Mouse (Mus musculus) gastrocnemius, postnatal 36 days (tissue): ENCODE measurements around the gene Slfn2. TPM values are rescaled to one million over a fixed set of nuclear protein-coding genes. Genes with fewer than 3 reads are reported as not detected.
"Not testable (repeated sequence)": the region's sequence is repeated elsewhere in the genome, so short reads cannot be mapped to it uniquely, and the experiment has no call there.

Experiments used
- DNase-seq, 2 experiments: peaks; one replicate each; pipeline ENCODE4 v3.0.0; 2022
- intact Hi-C: fragments of 180-260 bp; cut with DNase I; formaldehyde crosslinking; loops from one replicate; pipeline ENCODE4 v1.15.1; 2025
- long read RNA-seq, 2 experiments: library from polyadenylated mRNA; stranded (forward); transcript quantifications; one replicate each; pipeline ENCODE4 v2.0.0; 2021
- total RNA-seq, 2 experiments: library from RNA; stranded (reverse); gene quantifications; 2 replicates each; pipeline ENCODE4 v1.2.3; 2021

Slfn2 gene
- 1 to 10 TPM in 1 of 2 experiments, under 1 TPM in 1; 0.56 to 1.1 TPM for total RNA-seq
- long read RNA-seq, experiment 1, partial matches to known transcripts = 0 of 6 reads
- long read RNA-seq, experiment 1, other reads (novel, unspliced or antisense) = 2 of 6 reads
- long read RNA-seq, experiment 2 = 0 reads

GRCm38 (mm10) chr11:83064946-83065345 lies at the start of gene Slfn2:
Gene Slfn2, plus strand, starts transcription at chr11:83065112.
- no peak for DNase-seq
- intact Hi-C loops = no loop called here

GRCm38 (mm10) chr11:83016093-83016492 lies 48.8 kb upstream of the Slfn2 start:
- intact Hi-C loops = no loop called here

GRCm38 (mm10) chr11:83019561-83020519 lies 45.1 kb upstream of the Slfn2 start:
- DNase-seq, intact Hi-C loops: not testable (repeated sequence)

More at GRCm38 (mm10) chr11:83016093-83016492, 48.8 kb upstream of the Slfn2 start:
- DNase-seq = no peak

GRCm38 (mm10) chr11:83020621-83021020 lies 44.3 kb upstream of the Slfn2 start, which contains the start of gene Slfn8:
Gene Slfn8, minus strand, starts transcription at chr11:83020810.
- peak; percentile 9 to 41 for DNase-seq
- intact Hi-C loops = no loop called here

GRCm38 (mm10) chr11:83038686-83039085 lies 26.2 kb upstream of the Slfn2 start:
- intact Hi-C loops, DNase-seq: not testable (repeated sequence)

GRCm38 (mm10) chr11:83039156-83039555 lies 25.8 kb upstream of the Slfn2 start:
- DNase-seq = no peak
- intact Hi-C loops = no loop called here

- intact Hi-C loops = no loop called here
- no peak for DNase-seq
These were observed 25.1 kb upstream of the Slfn2 start for GRCm38 (mm10) chr11:83039796-83040195.

- no peak for DNase-seq
- intact Hi-C loops = no loop called here
These were observed 24.6 kb upstream of the Slfn2 start for GRCm38 (mm10) chr11:83040325-83040724.

- DNase-seq = no peak
- intact Hi-C loops = no loop called here
These were observed 23.9 kb upstream of the Slfn2 start for GRCm38 (mm10) chr11:83041000-83041399.

GRCm38 (mm10) chr11:83043891-83044290 lies 21.0 kb upstream of the Slfn2 start:
- intact Hi-C loops = no loop called here
- DNase-seq = no peak

GRCm38 (mm10) chr11:83045642-83046041 lies 19.3 kb upstream of the Slfn2 start:
- DNase-seq = no peak
- intact Hi-C loops = no loop called here

GRCm38 (mm10) chr11:83057863-83058262 lies 7.0 kb upstream of the Slfn2 start:
- peak; percentile 14 to 41 for DNase-seq
- intact Hi-C loops = loop anchor here (10.0 kb wide), 1 partner anchor 367 kb away; the partner anchor contains the start of gene Gas2l2

GRCm38 (mm10) chr11:83060412-83061020 lies 4.4 kb upstream of the Slfn2 start:
- intact Hi-C loops = no loop called here

GRCm38 (mm10) chr11:83061806-83062205 lies 3.1 kb upstream of the Slfn2 start:
- no peak for DNase-seq
- intact Hi-C loops = no loop called here

More at GRCm38 (mm10) chr11:83060412-83061020, 4.4 kb upstream of the Slfn2 start:
- no peak for DNase-seq

- no peak for DNase-seq
- intact Hi-C loops = no loop called here
These were observed 1.8 kb upstream of the Slfn2 start for GRCm38 (mm10) chr11:83063126-83063525.

- intact Hi-C loops = no loop called here
- DNase-seq = no peak
These were observed 967 bp upstream of the Slfn2 start for GRCm38 (mm10) chr11:83063941-83064349.

- intact Hi-C loops = no loop called here
- no peak for DNase-seq
These were observed 781 bp downstream of the Slfn2 start for GRCm38 (mm10) chr11:83065441-83066344.

GRCm38 (mm10) chr11:83066640-83067531 lies 2.0 kb downstream of the Slfn2 start:
- intact Hi-C loops = no loop called here
- DNase-seq = peak in 1 of 2 experiments; percentile 8
